Mouse (Mus musculus): ENCODE measurements around the gene Slc38a2. TPM values are rescaled to one million over a fixed set of nuclear protein-coding genes. Genes with fewer than 3 reads are reported as not detected.

Slc38a2 gene
- total RNA-seq, 1 experiment = 262 TPM

DNA sequence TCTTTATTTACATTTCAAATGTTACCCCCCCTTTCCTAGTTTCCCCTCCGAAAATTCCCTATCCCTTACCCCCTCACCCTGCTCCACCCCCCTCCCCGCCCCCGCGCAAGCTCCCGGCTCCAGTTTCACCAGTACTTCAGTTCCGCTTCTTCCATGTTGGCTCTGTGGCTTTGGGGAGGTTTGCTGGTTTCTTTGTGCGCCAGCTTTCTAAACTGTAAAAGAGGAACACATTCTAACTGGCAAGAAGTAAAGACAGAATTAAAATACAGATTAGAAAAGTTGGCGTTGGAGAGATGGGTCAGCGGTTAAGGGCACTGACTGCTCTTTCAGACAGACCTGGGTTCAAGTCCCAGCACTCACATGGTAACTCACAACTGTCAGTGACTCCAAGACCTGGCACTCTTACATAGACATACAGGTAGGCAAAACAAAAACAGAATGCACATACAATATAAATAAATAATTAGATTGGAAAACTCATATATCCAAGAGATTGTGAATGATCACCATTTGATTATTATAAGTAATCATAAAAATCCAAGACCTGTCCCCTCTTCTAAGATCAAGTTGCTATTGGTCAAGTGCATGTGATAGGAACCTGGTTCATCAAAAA, 15.7 kb upstream of the Slc38a2 start:
- no peak for DNase-seq (ENCODE audit: low read depth, low spot score)
- no peaks in the 10 kb centered on the region for H3K9me3 ChIP-seq (ENCODE audit: control insufficient read depth, insufficient read depth, low read depth, low read length)
- no peak overlapping the region; the same call in 1 of the 2 replicates for H3K27ac ChIP-seq (ENCODE audit: insufficient read depth, low read depth, low read length, poor library complexity, severe bottlenecking)
- no peaks in the 10 kb centered on the region for H3K36me3 ChIP-seq (ENCODE audit: control insufficient read depth, insufficient read depth, low read length, poor library complexity, severe bottlenecking)
- no peak overlapping the region for H3K9ac ChIP-seq (ENCODE audit: insufficient read depth, low read depth, low read length, poor library complexity, severe bottlenecking)
- TF ChIP-seq HCFC1 (IDR thresholded peaks at IDR 0.05; ENCODE audit: borderline replicate concordance, insufficient read depth, low read length) (no peak), MAFK (IDR thresholded peaks at IDR 0.05; ENCODE audit: insufficient read depth, low read depth, low read length) (no peak), ZC3H11A (IDR thresholded peaks at IDR 0.05; ENCODE audit: borderline replicate concordance, low read depth, low read length) (no peak), ZNF384 (IDR thresholded peaks at IDR 0.05; ENCODE audit: low read depth, low read length) (no peak), CHD2 (IDR thresholded peaks at IDR 0.05; ENCODE audit: low read depth, low read length) (no peak)
- in situ Hi-C loops (cut with MboI; ENCODE audit: low sequenced_read_pairs in 2 of 2, unreplicated experiment in 2 of 2) = no loop called here
- peaks cover 11 to 12% of the 10 kb centered on the region in 2 experiments; a peak in 3 of 4 replicates for H3K4me1 ChIP-seq (ENCODE audit: control insufficient read depth in 2 of 2, insufficient read depth in 2 of 2, low read length in 2 of 2, poor library complexity in 1 of 2)
- H3K4me3 ChIP-seq (ENCODE audit: insufficient read depth in 1 of 2, low read depth in 1 of 2, low read length in 2 of 2, poor library complexity in 1 of 2, severe bottlenecking in 1 of 2) = no peak overlapping the region

DNA sequence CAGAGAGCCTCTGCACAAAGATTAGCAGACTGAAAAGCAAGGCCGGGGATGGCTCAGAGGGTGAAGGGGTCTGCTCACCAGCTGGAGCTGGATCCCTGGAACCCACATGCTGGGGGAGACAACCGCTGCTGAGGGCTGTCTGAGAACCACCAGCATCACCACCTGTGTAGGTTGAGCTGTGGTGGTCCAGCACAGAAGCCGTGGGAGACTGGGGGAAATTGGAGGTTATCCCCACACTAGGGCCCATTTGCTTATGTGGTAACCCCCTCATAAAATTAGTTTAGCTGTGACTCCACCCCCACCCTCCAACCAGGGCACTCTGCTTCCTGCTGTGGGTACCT, 15.1 kb upstream of the Slc38a2 start:
- Histone ChIP-seq H3K36me3 (ENCODE audit: control insufficient read depth, insufficient read depth, low read length, poor library complexity, severe bottlenecking) (no peaks in the 10 kb centered on the region), H3K27ac (ENCODE audit: insufficient read depth, low read depth, low read length, poor library complexity, severe bottlenecking) (peak overlapping the region; percentile 40; the same call in 1 of the 2 replicates), H3K9ac (ENCODE audit: insufficient read depth, low read depth, low read length, poor library complexity, severe bottlenecking) (0 out of 2 replicates have a peak overlapping the region, but pooled peaks have one; percentile 20), H3K4me3 (ENCODE audit: insufficient read depth in 1 of 2, low read depth in 1 of 2, low read length in 2 of 2, poor library complexity in 1 of 2, severe bottlenecking in 1 of 2) (no peak overlapping the region), H3K9me3 (ENCODE audit: control insufficient read depth, insufficient read depth, low read depth, low read length) (no peaks in the 10 kb centered on the region), H3K4me1 (ENCODE audit: control insufficient read depth in 2 of 2, insufficient read depth in 2 of 2, low read length in 2 of 2, poor library complexity in 1 of 2) (peaks cover 11% of the 10 kb centered on the region in 2 experiments; a peak in 3 of 4 replicates)
- DNase-seq (ENCODE audit: low read depth, low spot score) = no peak
- in situ Hi-C loops (cut with MboI; ENCODE audit: low sequenced_read_pairs in 2 of 2, unreplicated experiment in 2 of 2) = no loop called here
- TF ChIP-seq ZC3H11A (IDR thresholded peaks at IDR 0.05; ENCODE audit: borderline replicate concordance, low read depth, low read length) = no peak
- no peak for TF ChIP-seq MAFK (IDR thresholded peaks at IDR 0.05; ENCODE audit: insufficient read depth, low read depth, low read length)
- no peak for TF ChIP-seq ZNF384 (IDR thresholded peaks at IDR 0.05; ENCODE audit: low read depth, low read length)
- no peak for TF ChIP-seq CHD2 (IDR thresholded peaks at IDR 0.05; ENCODE audit: low read depth, low read length)
- no peak for TF ChIP-seq HCFC1 (IDR thresholded peaks at IDR 0.05; ENCODE audit: borderline replicate concordance, insufficient read depth, low read length)

DNA sequence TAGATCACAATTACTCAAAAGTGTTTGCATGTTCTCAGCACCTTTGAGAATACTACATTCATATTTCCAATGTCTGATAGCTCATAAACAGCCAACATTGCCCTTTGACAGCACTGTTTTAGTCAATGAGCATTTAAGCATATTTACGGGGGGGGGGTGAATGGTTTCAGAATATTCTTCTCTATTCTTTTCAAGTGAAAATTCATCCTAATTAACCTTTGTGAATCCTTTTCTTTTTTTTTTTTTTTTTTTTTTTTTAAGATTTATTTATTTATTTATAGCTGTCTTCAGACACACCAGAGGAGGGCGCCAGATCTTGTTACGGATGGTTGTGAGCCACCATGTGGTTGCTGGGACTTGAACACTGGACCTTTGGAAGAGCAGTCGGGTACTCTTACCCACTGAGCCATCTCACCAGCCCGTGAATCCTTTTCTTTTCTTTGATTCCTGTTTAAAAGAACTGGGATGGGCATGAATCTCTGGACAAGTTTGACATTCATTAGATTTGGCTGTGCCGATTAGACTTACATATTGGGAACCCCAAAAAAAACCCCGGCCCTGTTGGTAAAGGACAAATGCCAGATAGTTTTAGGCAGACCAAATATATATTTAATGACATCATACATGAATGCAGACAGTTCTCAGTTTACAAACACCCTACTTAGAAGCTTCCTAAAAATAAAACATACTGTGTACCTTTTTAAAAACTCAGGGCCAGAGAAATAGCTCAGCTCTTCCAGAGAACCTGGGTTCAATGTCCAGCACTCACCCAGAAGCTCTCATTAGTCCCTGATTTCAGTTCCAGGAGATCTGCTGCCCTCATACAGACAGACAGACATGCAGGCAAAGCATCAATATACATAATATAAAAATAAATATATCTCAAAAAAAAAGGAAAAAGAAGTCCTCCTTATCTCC, 14.5 kb upstream of the Slc38a2 start:
- no peak for DNase-seq (ENCODE audit: low read depth, low spot score)
- peaks cover 10 to 11% of the 10 kb centered on the region in 2 experiments; a peak in 3 of 4 replicates for H3K4me1 ChIP-seq (ENCODE audit: control insufficient read depth in 2 of 2, insufficient read depth in 2 of 2, low read length in 2 of 2, poor library complexity in 1 of 2)
- TF ChIP-seq CHD2 (IDR thresholded peaks at IDR 0.05; ENCODE audit: low read depth, low read length) = no peak
- TF ChIP-seq MAFK (IDR thresholded peaks at IDR 0.05; ENCODE audit: insufficient read depth, low read depth, low read length) = no peak
- no peak for TF ChIP-seq ZC3H11A (IDR thresholded peaks at IDR 0.05; ENCODE audit: borderline replicate concordance, low read depth, low read length)
- TF ChIP-seq ZNF384 (IDR thresholded peaks at IDR 0.05; ENCODE audit: low read depth, low read length) = peak; percentile 90
- no peak for TF ChIP-seq HCFC1 (IDR thresholded peaks at IDR 0.05; ENCODE audit: borderline replicate concordance, insufficient read depth, low read length)
- in situ Hi-C loops (cut with MboI; ENCODE audit: low sequenced_read_pairs in 2 of 2, unreplicated experiment in 2 of 2) = no loop called here
- H3K9me3 ChIP-seq (ENCODE audit: control insufficient read depth, insufficient read depth, low read depth, low read length) = no peaks in the 10 kb centered on the region
- H3K9ac ChIP-seq (ENCODE audit: insufficient read depth, low read depth, low read length, poor library complexity, severe bottlenecking) = 0 out of 2 replicates have a peak overlapping the region, but pooled peaks have one; percentile 20
- H3K36me3 ChIP-seq (ENCODE audit: control insufficient read depth, insufficient read depth, low read length, poor library complexity, severe bottlenecking) = no peaks in the 10 kb centered on the region
- H3K27ac ChIP-seq (ENCODE audit: insufficient read depth, low read depth, low read length, poor library complexity, severe bottlenecking) = peak overlapping the region; percentile 40; the same call in 1 of the 2 replicates
- H3K4me3 ChIP-seq (ENCODE audit: insufficient read depth in 1 of 2, low read depth in 1 of 2, low read length in 2 of 2, poor library complexity in 1 of 2, severe bottlenecking in 1 of 2) = no peak overlapping the region

DNA sequence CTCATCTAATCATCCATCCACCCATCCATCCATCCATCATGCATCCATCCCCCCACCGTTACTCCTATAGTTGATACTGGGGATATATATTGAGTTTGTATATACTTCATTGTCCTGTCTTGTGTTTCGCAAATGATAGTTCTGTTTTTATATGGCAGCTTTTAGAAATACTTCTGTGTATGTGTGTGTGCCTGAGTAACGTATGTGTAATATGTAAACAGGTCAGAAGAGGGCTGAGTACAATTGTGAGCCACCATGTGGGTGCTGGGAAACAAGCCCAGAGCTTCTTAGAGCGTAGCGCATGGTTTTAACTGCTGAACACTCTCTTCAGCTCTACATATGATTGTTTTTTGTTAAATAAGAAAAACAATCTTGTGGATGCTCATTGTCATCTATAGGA, 12.8 kb upstream of the Slc38a2 start:
- Histone ChIP-seq H3K9me3 (ENCODE audit: control insufficient read depth, insufficient read depth, low read depth, low read length) (no peaks in the 10 kb centered on the region), H3K9ac (ENCODE audit: insufficient read depth, low read depth, low read length, poor library complexity, severe bottlenecking) (no peak overlapping the region), H3K27ac (ENCODE audit: insufficient read depth, low read depth, low read length, poor library complexity, severe bottlenecking) (no peak overlapping the region), H3K4me3 (ENCODE audit: insufficient read depth in 1 of 2, low read depth in 1 of 2, low read length in 2 of 2, poor library complexity in 1 of 2, severe bottlenecking in 1 of 2) (no peak overlapping the region), H3K4me1 (ENCODE audit: control insufficient read depth in 2 of 2, insufficient read depth in 2 of 2, low read length in 2 of 2, poor library complexity in 1 of 2) (peaks cover 11 to 13% of the 10 kb centered on the region in 2 experiments; a peak in 3 of 4 replicates), H3K36me3 (ENCODE audit: control insufficient read depth, insufficient read depth, low read length, poor library complexity, severe bottlenecking) (no peaks in the 10 kb centered on the region)
- no peak for DNase-seq (ENCODE audit: low read depth, low spot score)
- in situ Hi-C loops (cut with MboI; ENCODE audit: low sequenced_read_pairs in 2 of 2, unreplicated experiment in 2 of 2) = no loop called here
- no peak for TF ChIP-seq ZNF384 (IDR thresholded peaks at IDR 0.05; ENCODE audit: low read depth, low read length)
- TF ChIP-seq CHD2 (IDR thresholded peaks at IDR 0.05; ENCODE audit: low read depth, low read length) = no peak
- TF ChIP-seq MAFK (IDR thresholded peaks at IDR 0.05; ENCODE audit: insufficient read depth, low read depth, low read length) = no peak
- TF ChIP-seq ZC3H11A (IDR thresholded peaks at IDR 0.05; ENCODE audit: borderline replicate concordance, low read depth, low read length) = no peak
- no peak for TF ChIP-seq HCFC1 (IDR thresholded peaks at IDR 0.05; ENCODE audit: borderline replicate concordance, insufficient read depth, low read length)
